Mouse (Mus musculus) thymus, postnatal 0 days (tissue): ENCODE measurements around the gene Gm20388. TPM values are rescaled to one million over a fixed set of nuclear protein-coding genes. Genes with fewer than 3 reads are reported as not detected.

Source experiments
- DNase-seq: peaks from one replicate; pipeline ENCODE4 v3.0.0-alpha.2; 2015; ENCODE audit warnings: low spot score
- polyA plus RNA-seq: library from polyadenylated mRNA; unstranded; fragments of >200 nt; fragmentation: Nextera tagmentation; extraction: Ambion mirVana; gene quantifications from 2 replicates; pipeline ENCODE4 v1.2.1, GENCODE M21; 2015

Gene Gm20388
- polyA plus RNA-seq, 1 experiment from 2014 or later, result not detected

DNA sequence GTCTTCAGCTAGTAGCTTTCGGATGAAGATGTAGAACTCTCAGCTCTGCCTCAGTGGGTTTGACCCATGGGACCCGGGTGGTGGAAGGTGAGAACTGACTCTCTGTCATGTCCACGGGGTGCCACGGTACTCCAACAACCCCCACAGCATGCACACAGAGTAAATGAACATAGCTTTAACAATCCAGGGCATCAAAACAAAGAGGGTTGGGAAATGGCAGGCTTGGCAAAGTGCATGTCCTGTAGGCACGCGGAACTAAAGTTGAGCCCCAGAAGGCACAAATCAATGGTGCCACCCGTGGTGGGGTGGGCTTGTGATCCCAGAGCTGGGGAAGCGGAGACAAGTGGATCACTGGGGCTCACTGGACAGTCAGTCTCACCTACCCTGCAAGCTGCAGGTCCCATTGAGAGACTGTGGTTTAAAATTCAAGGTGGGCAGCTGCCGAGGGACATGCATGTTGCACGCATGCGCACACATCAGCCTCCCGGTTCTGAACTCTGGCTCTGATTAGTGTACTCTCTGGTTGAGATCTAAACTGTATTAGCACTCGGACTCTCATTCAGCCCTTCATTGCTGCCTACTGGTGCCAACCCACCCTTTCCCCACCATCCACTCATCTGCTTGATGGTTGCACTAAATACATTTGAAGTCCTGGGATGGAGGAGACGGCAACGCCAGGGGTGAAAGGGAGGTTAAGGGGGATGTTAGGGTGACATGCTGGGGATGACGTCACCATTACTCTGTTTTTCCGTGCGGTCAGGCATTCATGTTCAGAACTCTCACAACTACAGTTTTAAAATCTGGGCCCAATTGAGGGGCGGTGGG lies 2037.9 kb downstream of the Gm20388 start:
- no peak for DNase-seq

DNA sequence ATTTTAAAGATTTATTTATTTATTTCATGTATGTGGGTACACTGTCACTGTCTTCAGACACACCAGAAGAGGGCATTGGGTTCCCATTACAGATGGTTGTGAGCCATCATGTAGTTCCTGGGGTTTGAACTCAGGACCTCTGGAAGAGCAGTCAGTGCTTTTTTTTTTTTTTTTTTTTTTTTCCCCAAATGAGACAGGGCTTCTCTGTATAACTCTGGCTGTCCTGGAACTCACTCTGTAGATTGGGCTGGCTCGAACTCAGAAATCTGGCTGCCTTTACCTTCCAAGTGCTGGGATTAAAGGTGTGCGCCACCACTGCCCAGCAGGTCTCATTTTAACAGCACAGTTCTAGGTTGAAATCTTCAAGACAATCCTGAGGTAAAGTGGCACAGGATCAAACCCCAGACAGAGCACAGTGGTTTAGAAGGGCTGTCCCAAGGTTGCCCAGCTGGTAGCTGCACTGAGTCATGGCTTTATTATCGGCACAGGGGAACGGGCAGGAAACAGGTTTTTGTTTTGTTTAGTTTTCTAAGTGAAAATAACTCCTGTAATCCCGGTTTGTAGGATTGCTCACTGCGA lies 2038.7 kb downstream of the Gm20388 start, which contains the start of gene Banp:
Gene Banp, plus strand, starts transcription at position 529 of the 579 bp plus-strand sequence.
- DNase-seq, result no peak

DNA sequence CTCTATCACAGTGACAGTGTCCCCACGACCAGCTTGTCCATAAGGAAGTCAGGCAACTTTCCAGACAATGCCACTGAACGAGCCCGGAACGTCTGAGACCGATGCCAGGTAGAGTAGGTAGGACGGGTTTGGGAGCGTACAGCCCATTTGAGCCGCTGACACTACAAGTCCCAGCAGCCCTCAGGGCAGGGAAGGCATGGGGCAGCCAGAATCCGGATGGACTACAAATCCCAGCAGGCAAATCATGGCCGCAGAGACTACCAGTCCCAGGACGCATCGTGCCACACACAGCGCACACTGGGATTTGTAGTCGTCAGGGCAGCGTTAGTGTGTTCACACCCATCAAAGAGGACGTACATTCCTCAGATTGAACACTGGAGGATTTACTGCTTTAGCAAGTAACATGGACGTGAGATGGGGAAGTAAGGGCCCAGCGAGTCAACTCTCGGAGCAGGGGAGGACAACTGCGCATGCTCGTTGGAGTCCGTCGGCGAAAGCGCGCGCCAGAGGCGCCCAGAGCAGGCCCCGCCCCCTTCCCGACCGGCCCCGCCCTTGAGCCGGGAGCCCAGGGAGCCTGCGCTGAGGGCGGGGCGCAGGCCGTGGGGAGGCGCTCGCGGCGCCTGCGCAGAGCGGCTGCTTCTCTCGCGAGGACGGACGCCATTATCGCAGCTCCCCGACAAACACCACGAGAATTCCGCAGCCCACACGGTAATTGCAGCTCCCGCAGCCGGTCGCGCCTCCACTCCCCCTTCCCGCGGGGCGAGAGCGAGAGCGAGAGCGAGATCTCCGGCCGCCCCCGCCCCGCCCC lies 2039.5 kb downstream of the Gm20388 start:
- peak; percentile 99 for DNase-seq

DNA sequence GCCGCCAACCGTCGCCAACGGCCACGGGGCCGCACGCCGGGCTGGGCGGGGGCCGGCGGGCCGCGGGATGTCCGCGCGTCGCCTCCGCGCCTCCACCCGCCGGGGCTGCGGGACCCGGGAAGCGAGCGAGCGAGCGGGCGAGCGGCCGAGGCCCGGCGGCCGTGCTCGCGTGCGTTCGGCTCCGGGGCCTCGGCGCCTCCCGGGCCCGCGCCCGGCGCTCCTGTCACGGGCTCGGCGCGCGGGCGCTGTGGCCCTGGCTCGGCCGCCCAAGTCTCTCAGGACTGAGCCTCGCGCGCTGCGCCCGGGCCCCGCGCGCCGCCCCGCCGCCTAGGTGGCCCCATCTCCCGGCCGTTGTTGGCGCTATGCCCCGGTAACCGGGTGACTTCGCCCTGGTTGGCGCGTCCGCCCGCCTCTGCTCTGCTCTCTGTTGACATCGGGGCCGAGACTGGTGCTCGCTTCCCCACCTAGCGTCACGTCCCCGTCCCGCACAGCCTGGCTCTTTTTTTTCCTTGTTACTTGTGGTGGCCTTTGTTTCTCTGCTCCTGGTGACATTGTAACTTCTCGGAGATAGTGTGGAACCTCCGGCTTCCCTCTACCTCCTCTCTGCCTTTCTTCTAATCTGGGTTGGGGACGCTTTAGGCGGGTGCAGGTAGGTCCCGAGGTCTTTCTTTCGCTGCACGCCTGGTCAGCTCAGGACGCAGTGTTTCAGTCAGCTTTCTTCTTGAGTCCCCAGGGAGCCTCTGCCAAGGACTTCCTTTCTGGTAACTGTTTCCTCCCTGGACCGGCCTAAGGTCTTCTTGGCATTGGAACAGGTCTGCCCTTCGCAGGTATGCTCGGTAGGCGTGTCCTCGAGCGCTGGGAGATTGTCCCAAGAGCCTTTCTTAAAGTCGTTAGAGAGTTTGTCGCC lies 2040.4 kb downstream of the Gm20388 start:
- DNase-seq, result peak; percentile 61

DNA sequence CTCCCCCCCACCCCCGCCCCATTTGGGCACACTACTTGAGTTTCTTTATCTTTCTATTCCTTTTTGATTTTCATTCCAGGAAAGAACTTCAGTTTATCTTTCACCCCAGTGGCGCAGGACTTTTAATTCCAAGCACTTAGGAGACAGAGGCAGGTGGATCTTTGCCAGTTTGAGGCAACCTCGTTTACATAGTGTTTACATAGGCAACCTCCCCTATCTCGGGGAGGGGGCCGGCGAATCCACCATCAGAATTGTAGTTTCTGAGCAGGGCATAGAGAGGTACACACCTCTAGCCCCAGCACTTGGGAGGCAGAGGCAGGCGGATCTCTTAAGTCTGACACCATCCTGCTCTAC lies 2041.0 kb downstream of the Gm20388 start:
- no peak for DNase-seq

DNA sequence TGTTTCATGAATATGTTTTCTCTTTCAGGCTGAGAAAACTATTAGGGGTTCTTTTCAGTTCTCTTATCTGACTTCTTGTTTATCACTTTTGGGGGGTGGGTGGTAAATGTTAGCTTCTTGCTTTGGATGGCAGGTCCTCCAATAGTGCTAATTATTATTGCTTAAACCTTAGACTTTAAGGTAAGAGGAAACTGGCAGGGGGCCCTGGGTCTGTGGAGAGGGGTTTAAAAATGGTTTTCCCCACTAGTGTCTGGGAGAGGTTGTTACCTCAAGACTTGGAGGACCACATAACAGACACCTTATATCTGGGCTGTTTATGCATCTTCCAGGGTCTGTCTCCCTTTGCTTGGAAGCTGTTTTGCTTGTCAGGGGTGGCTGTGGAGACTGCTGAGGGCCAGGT lies 2041.5 kb downstream of the Gm20388 start:
- DNase-seq, result no peak

DNA sequence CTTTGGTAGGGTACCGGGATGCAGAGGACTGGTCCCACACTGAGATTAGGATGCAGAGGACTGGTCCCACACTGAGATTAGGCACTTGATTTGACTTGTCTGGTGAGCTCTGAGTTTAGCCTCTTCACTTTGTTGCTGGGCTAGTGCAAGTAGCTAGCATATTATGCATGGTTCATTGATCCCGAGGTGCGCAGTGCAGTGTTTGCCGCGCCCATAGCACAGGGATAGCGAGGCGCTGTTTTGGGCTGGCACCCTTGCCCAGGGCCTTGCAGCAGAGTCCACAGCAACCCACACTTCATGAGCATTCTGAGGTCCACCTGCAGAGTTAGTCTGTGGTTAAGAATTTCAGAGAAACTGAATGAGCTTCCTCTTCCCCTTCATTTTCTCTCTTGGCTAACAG lies 2042.2 kb downstream of the Gm20388 start:
- DNase-seq, result no peak

DNA sequence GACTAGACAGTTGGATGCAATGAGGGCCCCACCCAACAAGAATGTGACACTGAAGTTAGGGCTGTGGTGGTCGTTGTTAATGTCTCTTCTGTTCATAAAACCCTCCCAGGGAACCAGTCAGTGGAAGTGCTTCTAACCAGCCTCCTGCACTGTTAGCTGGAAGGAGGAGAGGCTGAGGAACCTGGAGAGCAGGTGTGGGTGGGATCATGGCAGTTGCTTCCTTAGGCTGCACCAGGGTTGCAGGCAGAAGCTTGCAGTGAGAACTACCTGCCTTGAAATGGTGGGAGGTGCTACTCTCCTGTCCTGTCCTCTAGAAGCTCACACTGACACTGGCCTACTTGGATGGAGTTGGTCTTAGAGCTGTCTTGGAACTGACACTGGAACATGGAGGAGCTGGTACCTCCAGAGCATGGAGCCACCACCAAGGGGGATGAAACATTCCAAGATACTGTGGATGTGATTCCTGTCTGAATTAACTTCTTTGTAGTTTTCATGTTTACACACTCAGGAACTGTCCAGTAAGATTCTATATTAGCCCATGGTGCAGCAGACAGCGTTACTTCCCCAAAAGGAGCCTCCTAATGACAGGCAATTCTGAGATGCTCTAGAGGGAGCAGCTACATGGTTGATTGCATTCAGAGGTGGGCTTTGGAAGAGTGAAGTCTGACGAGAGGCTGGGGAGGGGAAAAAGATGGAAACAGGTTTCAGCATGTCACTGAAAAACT lies 2043.3 kb downstream of the Gm20388 start:
- no peak for DNase-seq

DNA sequence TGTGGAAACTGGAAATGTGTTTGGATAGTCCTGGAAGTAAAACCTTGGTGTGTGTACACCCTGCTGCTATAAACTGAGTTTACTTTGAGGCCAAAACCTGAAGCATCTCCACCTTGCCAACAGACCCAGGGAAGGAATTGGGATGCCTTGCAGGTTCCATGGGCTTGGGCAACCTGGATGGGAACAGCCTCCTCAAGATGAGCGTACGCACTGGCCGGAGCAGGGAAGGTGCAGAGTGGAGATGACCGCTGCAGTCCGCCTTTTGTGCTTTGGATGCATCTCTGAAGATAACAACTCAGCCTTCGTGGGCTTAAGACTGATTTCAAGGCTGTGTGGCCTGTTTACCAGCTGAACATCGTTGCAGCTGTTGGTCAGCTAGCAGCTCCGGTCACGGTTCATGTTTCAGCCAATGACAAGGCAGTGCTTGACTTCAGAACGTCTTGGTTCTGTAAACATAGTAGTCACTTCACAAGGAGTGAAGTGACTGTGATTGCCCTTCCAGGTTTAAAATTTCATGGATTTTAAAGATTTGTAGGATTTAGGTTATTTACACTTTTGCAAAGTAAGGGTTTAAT lies 2044.4 kb downstream of the Gm20388 start:
- no peak for DNase-seq

DNA sequence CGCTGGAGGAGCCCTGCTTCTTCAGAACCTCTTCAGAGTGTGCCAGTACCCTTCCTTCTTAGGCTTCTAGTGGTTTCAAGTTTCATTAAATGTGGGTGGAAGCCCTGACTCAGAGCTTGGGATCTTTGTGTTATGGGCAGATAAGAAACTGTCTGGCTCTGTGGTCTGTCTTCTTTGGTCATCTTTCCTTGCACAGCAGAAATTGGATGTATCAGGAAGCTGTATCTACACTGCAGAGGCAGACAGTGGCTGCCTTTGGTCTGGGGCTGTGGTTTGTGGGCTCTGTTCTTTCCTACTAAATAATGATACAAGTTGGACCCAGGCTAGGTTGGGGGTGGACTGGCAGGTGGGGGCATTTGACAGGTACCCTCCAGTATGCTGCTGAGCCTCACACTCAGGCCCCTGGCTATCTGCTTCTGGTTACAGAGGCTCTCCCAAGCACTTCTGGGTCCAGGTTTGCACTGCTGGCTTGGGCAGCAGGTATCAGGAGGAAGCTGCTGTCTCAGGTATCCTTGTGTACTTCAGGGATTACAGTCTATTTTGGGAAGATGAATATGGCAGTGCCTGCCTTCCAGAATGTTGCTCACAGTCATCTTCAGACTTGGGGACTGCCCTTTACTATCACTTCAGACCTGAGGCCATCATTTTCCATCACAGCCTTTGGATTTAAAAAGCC lies 2045.3 kb downstream of the Gm20388 start:
- no peak for DNase-seq

DNA sequence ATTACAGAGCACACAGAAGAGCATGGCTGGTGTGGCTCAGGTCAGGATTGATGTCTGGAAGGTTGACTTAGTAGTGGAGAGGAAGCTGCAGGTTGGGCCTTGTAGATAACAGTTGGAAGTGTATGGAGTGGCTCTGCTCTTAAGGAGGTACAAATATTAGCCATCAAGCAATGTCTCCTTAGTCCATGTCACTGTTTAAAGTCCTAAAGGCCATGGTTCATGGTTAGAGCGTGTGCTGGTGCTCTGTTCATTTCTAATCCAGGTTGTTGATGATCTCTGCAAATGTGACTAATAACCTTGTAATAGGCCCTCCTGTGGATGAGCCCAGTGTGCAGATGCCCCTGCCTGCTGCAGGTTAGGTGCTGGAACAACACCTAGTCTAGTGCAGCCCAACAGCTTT lies 2047.8 kb downstream of the Gm20388 start:
- DNase-seq, result no peak

DNA sequence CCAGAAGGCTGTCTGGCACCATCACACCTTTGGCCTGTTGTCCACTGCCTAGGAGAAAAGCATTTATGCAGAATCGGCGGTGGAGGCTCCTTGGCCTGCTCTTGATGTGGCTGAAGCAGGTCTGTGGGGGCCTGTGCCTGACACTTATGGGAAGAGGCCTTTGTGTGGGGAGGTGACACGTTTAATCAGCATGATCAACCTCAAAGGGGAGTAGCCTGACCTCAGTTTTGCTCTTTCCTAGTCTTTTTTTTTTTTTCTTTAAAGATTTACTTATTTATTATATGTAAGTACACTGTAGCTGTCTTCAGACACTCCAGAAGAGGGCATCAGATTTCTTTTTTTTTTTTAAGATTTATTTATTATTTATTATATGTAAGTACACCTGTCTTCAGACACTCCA lies 2052.3 kb downstream of the Gm20388 start:
- DNase-seq, result no peak

DNA sequence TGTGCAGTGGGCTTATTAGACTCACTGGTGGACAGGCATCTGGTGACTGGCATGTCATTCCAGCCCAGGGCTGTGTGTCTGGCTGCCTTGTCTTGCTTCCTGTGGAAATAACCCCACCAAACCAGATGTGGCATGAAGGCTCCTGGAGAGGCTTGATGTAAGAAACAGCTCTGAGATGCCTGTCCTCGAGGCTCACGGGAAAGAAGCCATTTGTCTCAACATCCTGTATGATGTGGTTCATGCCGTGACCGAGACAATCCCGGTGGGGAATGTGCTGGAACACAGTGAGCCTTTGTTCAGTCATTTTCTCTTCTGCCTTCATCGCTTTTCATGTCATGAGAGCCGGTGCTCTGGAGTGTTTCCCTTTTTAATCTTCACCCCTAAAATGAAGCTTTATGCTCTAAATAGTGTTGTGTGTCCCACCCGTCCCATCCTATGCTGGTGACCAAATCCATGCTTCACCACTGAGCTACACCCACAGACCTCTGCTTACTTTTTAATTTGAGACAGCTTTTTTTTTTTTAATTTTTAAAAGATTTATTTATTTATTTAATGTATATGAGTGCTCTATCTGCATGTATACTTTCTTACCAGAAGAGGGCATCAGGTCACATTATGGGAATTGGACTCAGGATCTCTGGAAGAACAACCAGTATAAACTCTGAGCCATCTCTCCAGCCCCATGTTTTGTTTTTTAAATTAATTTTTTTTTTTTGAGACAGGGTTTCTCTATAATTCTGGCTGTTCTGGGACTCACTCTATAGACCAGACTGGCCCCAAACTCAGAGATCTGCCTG lies 2054.3 kb downstream of the Gm20388 start:
- DNase-seq, result peak; percentile 26

DNA sequence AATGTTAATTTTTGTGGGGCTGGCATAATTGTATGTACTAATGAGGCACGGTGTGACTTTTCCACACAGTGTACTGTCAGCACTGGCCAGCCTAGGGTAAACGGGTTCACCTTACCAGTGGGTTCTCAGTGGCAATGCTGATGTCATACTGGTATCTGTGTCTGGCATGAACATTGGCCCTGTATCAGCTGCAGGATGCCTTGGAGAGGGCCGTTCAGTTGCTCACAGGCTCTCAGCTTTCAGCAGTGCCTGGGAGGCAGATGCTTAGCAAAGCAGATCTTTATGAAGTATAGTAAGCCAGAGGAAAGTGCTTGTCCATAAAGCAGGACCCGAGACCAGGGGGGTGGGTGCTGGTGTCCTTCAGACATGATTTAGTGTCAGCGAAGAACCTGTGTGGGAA lies 2055.5 kb downstream of the Gm20388 start:
- DNase-seq, result no peak

DNA sequence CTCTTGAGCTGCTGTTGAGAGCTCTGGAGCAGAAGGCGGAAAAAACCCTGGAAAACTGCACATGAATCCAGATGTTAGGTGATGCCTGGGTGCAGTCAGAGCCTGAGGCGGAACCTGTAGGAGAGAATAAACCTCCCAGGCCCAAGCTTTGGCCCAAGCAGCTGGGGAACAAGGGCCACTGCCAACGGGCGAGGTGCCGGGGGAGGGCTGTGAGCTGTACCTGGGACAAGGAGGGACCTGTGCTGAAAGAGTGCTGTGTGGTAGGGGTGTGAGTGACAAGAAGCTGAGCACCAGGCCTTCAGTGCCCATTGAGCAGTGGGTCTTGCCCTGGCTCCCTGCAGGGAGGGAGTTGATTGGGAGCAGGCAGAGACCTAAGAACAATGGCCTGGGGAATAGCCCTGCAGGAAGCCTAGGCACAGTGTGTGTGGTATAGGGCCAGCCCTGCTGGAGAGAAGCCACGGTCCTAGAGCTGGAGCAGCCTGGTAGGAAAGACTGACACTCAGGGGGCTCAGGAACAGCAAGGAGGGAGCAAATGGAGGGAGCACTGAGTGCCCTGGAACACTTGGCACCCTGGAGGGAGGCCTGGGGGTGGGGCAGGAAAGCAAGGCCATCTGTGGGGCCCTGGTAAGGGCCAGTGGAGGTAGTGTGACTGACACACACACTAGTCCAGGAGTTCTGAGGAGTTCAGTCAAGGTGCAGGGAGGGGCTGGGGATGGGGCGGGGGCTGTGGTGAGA lies 2056.2 kb downstream of the Gm20388 start:
- DNase-seq, result no peak

DNA sequence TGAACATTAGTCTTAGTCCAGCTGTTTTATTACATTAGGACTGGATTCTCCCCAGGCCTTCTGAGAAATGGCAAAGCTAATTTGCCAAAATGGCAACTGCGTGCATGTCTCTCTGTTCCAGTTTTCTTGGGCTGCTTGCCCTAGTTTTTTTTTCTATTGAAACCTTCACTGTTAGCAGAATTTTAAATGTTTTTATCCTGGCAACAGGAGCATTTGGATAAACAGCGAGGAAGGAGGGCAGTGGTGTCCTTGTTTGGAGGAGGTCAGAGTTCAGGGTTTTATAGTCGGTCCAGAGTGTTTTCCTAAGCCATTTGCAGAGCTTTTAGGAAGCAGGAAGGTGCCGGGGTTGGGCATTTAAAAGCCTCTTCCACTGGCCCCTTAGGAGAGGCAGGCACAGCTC lies 2057.3 kb downstream of the Gm20388 start:
- DNase-seq, result no peak

DNA sequence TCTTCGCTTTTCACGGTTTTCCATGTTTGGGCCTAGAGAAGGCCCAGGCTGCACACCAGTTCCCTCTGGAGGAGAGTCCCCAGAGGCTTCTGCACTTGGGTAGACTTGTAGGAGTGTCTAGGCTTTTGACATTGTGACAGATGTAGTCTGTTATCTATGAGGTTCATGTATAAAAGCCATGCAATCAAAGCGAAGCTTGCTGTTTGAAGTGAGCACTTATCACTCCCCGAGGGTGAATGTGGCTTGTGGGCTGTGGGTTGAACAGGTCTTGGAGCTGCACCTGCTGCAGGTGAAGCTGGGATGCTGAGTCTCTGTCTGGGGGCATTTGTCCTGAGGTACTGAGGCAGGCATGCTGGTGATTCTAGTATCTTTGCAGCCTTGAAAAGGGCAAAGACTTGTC lies 2057.9 kb downstream of the Gm20388 start:
- DNase-seq, result peak; percentile 71

DNA sequence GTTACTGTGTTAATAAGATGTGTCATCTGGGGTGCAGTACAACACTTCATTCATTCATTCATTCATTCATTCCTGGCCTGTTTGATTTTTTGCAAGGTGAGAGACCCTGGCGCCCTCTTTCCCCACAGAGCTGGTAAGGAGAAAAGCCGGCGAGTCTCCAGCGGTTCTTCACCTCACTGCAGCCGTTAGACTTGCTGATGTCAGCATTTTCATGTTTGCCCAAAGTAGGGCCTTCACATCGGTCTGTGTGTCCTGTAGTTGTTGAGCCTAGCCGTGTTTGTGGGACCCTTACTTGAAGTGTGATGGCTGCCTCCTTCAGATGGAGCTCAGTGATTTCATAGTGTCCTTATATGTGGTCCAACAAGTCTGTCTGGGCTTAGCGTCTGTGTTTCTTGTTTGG lies 2059.6 kb downstream of the Gm20388 start:
- no peak for DNase-seq
